In the genomic region with DNA sequence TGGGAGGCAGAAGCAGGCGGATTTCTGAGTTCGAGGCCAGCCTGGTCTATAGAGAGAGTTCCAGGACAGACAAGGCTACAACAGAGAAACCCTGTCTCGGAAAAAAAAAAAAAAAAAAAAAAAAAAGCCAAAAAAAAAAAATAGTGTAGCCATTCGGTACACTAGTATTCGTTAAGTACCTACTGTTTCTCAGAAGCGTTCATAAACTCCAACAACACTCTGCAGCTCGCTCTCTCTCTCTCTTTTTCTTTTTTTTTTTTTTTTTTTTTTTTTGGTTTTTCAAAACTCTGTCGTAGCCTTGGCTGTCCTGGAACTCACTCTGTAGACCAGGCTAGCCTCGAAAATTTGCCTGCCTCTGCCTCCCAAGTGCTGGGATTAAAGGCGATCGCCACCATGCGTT, we compare ENCODE assay signal across 8 mouse cellular contexts. TPM values are rescaled to one million over a fixed set of nuclear protein-coding genes. Genes with fewer than 3 reads are reported as not detected.
"Had no signal": no experiment of that assay in that cellular context is flagged by ENCODE, and none has a peak within 500 bp of the region (broad histone marks: within the 10 kb centered on the region; RNA-seq: fewer than 3 reads in every experiment).

No protein-coding gene starts in this region.

RNA-seq across cellular contexts. Expression of a gene that starts 26.1 kb away (rescaled TPM):
- total RNA-seq: megakaryocyte-erythroid progenitor cell, adult 5-6 weeks; monocyte, adult 5-6 weeks; neutrophil, adult 5-6 weeks had no signal
- polyA plus RNA-seq: lung, embryonic 14.5 days; lung, embryonic 16.5 days; stomach, postnatal 0 days; testis, adult 2 months; urinary bladder, adult 2 months had no signal
